ENCODE assay signal across 8 mouse cellular contexts in the genomic region with DNA sequence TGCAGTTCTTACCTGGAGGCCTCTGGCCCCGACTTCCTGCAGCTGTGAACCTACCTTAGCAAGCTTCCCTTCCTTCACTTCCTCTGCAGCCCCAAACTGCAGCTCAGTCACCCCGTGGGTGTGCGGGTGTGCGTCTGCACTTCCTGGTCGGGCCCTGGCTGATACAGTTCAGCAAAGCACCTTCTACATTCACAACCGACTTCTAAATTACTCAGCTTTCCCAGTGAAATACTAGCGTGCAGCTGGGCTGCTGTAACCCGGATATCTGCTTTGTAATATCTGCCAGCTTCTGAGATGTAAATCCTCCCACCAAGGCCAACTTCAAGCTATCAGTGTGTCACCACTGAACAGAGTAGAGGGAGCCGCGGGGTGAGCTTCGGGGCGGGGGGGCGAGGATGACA. TPM values are rescaled to one million over a fixed set of nuclear protein-coding genes. Genes with fewer than 3 reads are reported as not detected.
DNase-seq lines count a peak whose midpoint lies in the region; ATAC-seq and TF ChIP-seq lines count a peak whose summit lies in the region.

No protein-coding gene starts in this region.

- 0 out of 2 replicates have a peak overlapping the region, but pooled peaks have one; percentile 6 for H3K9ac ChIP-seq in lung, embryonic 16.5 days (ENCODE audit: low read length)
- no peak overlapping the region for H3K9ac ChIP-seq in lung, postnatal 0 days (replicated peaks; ENCODE audit: low read depth)
- H3K9ac ChIP-seq in embryonic facial prominence, embryonic 13.5 days: peak overlapping the region; percentile 55
- no peak overlapping the region for H3K9ac ChIP-seq in intestine, postnatal 0 days (ENCODE audit: low read depth, low read length)

- DNase-seq in lung, postnatal 0 days (ENCODE audit: low spot score): no peak
- no peak for DNase-seq in layer of hippocampus, postnatal 10 days (ENCODE audit: low spot score in 2 of 2)
- DNase-seq in cerebellum, postnatal 10 days: no peak
- DNase-seq in cerebellum, postnatal 25 days: no peak

- no peak overlapping the region for H3K27ac ChIP-seq in lung, embryonic 16.5 days (ENCODE audit: low read length)
- H3K27ac ChIP-seq in lung, postnatal 0 days (ENCODE audit: low read length): no peak overlapping the region
- H3K27ac ChIP-seq in embryonic facial prominence, embryonic 13.5 days: peak overlapping the region; percentile 86
- H3K27ac ChIP-seq in intestine, postnatal 0 days (ENCODE audit: low read depth, low read length): peak overlapping the region; percentile 11; the same call in 1 of the 2 replicates
- H3K27ac ChIP-seq in small intestine, adult 2 months (ENCODE audit: insufficient read depth, low read depth, low read length): peak overlapping the region; percentile 47; the same call in 1 of the 2 replicates

- no peak for TF ChIP-seq POLR2A in small intestine, adult 2 months (IDR thresholded peaks at IDR 0.05; ENCODE audit: low read depth, low read length)

- TF ChIP-seq EP300 in lung, postnatal 0 days (IDR thresholded peaks at IDR 0.05): no peak

- no peak overlapping the region for H3K4me3 ChIP-seq in lung, embryonic 16.5 days (ENCODE audit: low read length)
- no peak overlapping the region for H3K4me3 ChIP-seq in lung, postnatal 0 days (ENCODE audit: low read depth, low read length)
- H3K4me3 ChIP-seq in embryonic facial prominence, embryonic 13.5 days: no peak overlapping the region
- H3K4me3 ChIP-seq in intestine, postnatal 0 days (ENCODE audit: low read depth, low read length): no peak overlapping the region
- no peak overlapping the region for H3K4me3 ChIP-seq in small intestine, adult 2 months (ENCODE audit: low read depth, low read length)

- 66% methylated on average over 13 of the region's 13 CpGs for WGBS in lung, embryonic 16.5 days
- WGBS in lung, postnatal 0 days: 72% methylated on average over 13 of the region's 13 CpGs
- WGBS in embryonic facial prominence, embryonic 13.5 days: 69% methylated on average over 13 of the region's 13 CpGs
- WGBS in intestine, postnatal 0 days: 64% methylated on average over 13 of the region's 13 CpGs
- WGBS in small intestine, adult 2 months: 59% methylated on average over 13 of the region's 13 CpGs

- no peak for TF ChIP-seq CTCF in lung, postnatal 0 days (IDR thresholded peaks at IDR 0.05)
- no peak for TF ChIP-seq CTCF in intestine, postnatal 0 days (IDR thresholded peaks at IDR 0.05; ENCODE audit: low read depth)
- TF ChIP-seq CTCF in small intestine, adult 2 months (IDR thresholded peaks at IDR 0.05; ENCODE audit: extremely low read depth, insufficient read length, insufficient replicate concordance, low read depth, low read length): no peak

- peaks cover 26% of the 10 kb centered on the region for H3K36me3 ChIP-seq in lung, embryonic 16.5 days (ENCODE audit: control insufficient read depth, insufficient read depth, low read length)
- peaks cover 24% of the 10 kb centered on the region; the same call in 1 of the 2 replicates for H3K36me3 ChIP-seq in lung, postnatal 0 days (ENCODE audit: insufficient read depth, low read length)
- H3K36me3 ChIP-seq in embryonic facial prominence, embryonic 13.5 days: peaks cover 56% of the 10 kb centered on the region
- H3K36me3 ChIP-seq in intestine, postnatal 0 days (ENCODE audit: control insufficient read depth, insufficient read depth): peaks cover 40% of the 10 kb centered on the region
- H3K36me3 ChIP-seq in small intestine, adult 2 months (ENCODE audit: control insufficient read depth, insufficient read depth, low read length): peaks cover 28% of the 10 kb centered on the region

- no peak; the same call in 1 of the 2 replicates for ATAC-seq in lung, embryonic 16.5 days (ENCODE audit: low read depth)
- ATAC-seq in lung, postnatal 0 days: no peak
- no peak for ATAC-seq in embryonic facial prominence, embryonic 13.5 days (ENCODE audit: insufficient number of reproducible peaks, insufficient read depth, low FRiP score, low TSS enrichment, low read depth)
- ATAC-seq in intestine, postnatal 0 days: no peak

- no peaks in the 10 kb centered on the region for H3K27me3 ChIP-seq in lung, embryonic 16.5 days (ENCODE audit: control insufficient read depth, insufficient read depth, low read depth, low read length)
- no peaks in the 10 kb centered on the region for H3K27me3 ChIP-seq in lung, postnatal 0 days (replicated peaks; ENCODE audit: insufficient read depth, low read length)
- no peaks in the 10 kb centered on the region for H3K27me3 ChIP-seq in embryonic facial prominence, embryonic 13.5 days
- H3K27me3 ChIP-seq in intestine, postnatal 0 days (replicated peaks; ENCODE audit: control insufficient read depth, insufficient read depth, low read length): no peaks in the 10 kb centered on the region
- H3K27me3 ChIP-seq in small intestine, adult 2 months (ENCODE audit: control insufficient read depth, insufficient read depth, low read length): no peaks in the 10 kb centered on the region

- no peaks in the 10 kb centered on the region for H3K9me3 ChIP-seq in lung, embryonic 16.5 days (ENCODE audit: control insufficient read depth, low read length)
- no peaks in the 10 kb centered on the region for H3K9me3 ChIP-seq in lung, postnatal 0 days (ENCODE audit: low read length)
- H3K9me3 ChIP-seq in embryonic facial prominence, embryonic 13.5 days: no peaks in the 10 kb centered on the region
- H3K9me3 ChIP-seq in intestine, postnatal 0 days (ENCODE audit: control insufficient read depth): no peaks in the 10 kb centered on the region

- peaks cover 4% of the 10 kb centered on the region; the same call in 1 of the 2 replicates for H3K4me1 ChIP-seq in lung, embryonic 16.5 days (replicated peaks; ENCODE audit: control insufficient read depth, insufficient read depth, low read length)
- H3K4me1 ChIP-seq in lung, postnatal 0 days (ENCODE audit: insufficient read depth, low read depth, low read length): no peaks in the 10 kb centered on the region
- peaks cover 13% of the 10 kb centered on the region for H3K4me1 ChIP-seq in embryonic facial prominence, embryonic 13.5 days
- H3K4me1 ChIP-seq in intestine, postnatal 0 days (replicated peaks; ENCODE audit: control insufficient read depth, insufficient read depth, low read length): no peaks in the 10 kb centered on the region
- no peaks in the 10 kb centered on the region for H3K4me1 ChIP-seq in small intestine, adult 2 months (ENCODE audit: control insufficient read depth, insufficient read depth, insufficient read length, low read length)

- H3K4me2 ChIP-seq in lung, embryonic 16.5 days (ENCODE audit: low read depth, low read length): no peak overlapping the region
- no peak overlapping the region for H3K4me2 ChIP-seq in lung, postnatal 0 days (replicated peaks; ENCODE audit: low read depth, low read length)
- H3K4me2 ChIP-seq in embryonic facial prominence, embryonic 13.5 days: peak overlapping the region; percentile 16
- H3K4me2 ChIP-seq in intestine, postnatal 0 days (replicated peaks; ENCODE audit: low read depth): no peak overlapping the region

RNA-seq across cellular contexts. Expression of a gene that starts 11.2 kb away (rescaled TPM):
- polyA plus RNA-seq in lung, embryonic 16.5 days (2015; fragmentation: Nextera tagmentation; extraction: Ambion mirVana): 32.2 and 35.5 TPM in 2 replicates
- polyA plus RNA-seq in lung, postnatal 0 days (2015; fragmentation: Nextera tagmentation; extraction: Ambion mirVana): 17.5 and 20.7 TPM in 2 replicates
- 31.5 and 33.0 TPM in 2 replicates for polyA plus RNA-seq in embryonic facial prominence, embryonic 13.5 days (2015; fragmentation: Nextera tagmentation; extraction: Ambion mirVana)
- polyA plus RNA-seq in intestine, postnatal 0 days (2015; fragmentation: Nextera tagmentation; extraction: Ambion mirVana): 9.3 and 9.6 TPM in 2 replicates
- polyA plus RNA-seq in small intestine, adult 2 months (2012; rRNA removed): 5.5 and 6.2 TPM in 2 replicates
- 10 to 100 TPM; 28.4 to 33.4 TPM for total RNA-seq in layer of hippocampus, postnatal 10 days (2021)

RNA-seq across cellular contexts. Expression of a gene that starts 15.0 kb away (rescaled TPM):
- 9.7 and 9.9 TPM in 2 replicates for polyA plus RNA-seq in lung, embryonic 16.5 days (2015; fragmentation: Nextera tagmentation; extraction: Ambion mirVana)
- 6.3 and 8.3 TPM in 2 replicates for polyA plus RNA-seq in lung, postnatal 0 days (2015; fragmentation: Nextera tagmentation; extraction: Ambion mirVana)
- polyA plus RNA-seq in embryonic facial prominence, embryonic 13.5 days (2015; fragmentation: Nextera tagmentation; extraction: Ambion mirVana): 5.6 and 5.8 TPM in 2 replicates
- polyA plus RNA-seq in intestine, postnatal 0 days (2015; fragmentation: Nextera tagmentation; extraction: Ambion mirVana): 2.1 and 2.8 TPM in 2 replicates
- polyA plus RNA-seq in small intestine, adult 2 months (2012; rRNA removed): 2.0 and 2.3 TPM in 2 replicates
- 10 to 100 TPM in 1 of 2 experiments, 1 to 10 TPM in 1; 9.9 to 12.7 TPM for total RNA-seq in layer of hippocampus, postnatal 10 days (2021)

RNA-seq across cellular contexts. Expression of a gene that starts 29.1 kb away (rescaled TPM):
- 1.9 and 2.3 TPM in 2 replicates for polyA plus RNA-seq in lung, embryonic 16.5 days (2015; fragmentation: Nextera tagmentation; extraction: Ambion mirVana)
- 1.1 and 1.5 TPM in 2 replicates for polyA plus RNA-seq in lung, postnatal 0 days (2015; fragmentation: Nextera tagmentation; extraction: Ambion mirVana)
- polyA plus RNA-seq in embryonic facial prominence, embryonic 13.5 days (2015; fragmentation: Nextera tagmentation; extraction: Ambion mirVana): 3.3 and 3.9 TPM in 2 replicates
- 0.68 and 0.80 TPM in 2 replicates for polyA plus RNA-seq in intestine, postnatal 0 days (2015; fragmentation: Nextera tagmentation; extraction: Ambion mirVana)
- 1.3 and 1.8 TPM in 2 replicates for polyA plus RNA-seq in small intestine, adult 2 months (2012; rRNA removed)
- 10 to 100 TPM; 13.5 to 14.4 TPM for total RNA-seq in layer of hippocampus, postnatal 10 days (2021)

RNA-seq across cellular contexts. Expression of a gene that starts 57.7 kb away (rescaled TPM):
- polyA plus RNA-seq in lung, embryonic 16.5 days (2015; fragmentation: Nextera tagmentation; extraction: Ambion mirVana): 195 and 215 TPM in 2 replicates
- polyA plus RNA-seq in lung, postnatal 0 days (2015; fragmentation: Nextera tagmentation; extraction: Ambion mirVana): 170 and 172 TPM in 2 replicates
- 212 and 227 TPM in 2 replicates for polyA plus RNA-seq in embryonic facial prominence, embryonic 13.5 days (2015; fragmentation: Nextera tagmentation; extraction: Ambion mirVana)
- polyA plus RNA-seq in intestine, postnatal 0 days (2015; fragmentation: Nextera tagmentation; extraction: Ambion mirVana): 140 and 142 TPM in 2 replicates
- polyA plus RNA-seq in small intestine, adult 2 months (2012; rRNA removed): 16.7 and 32.0 TPM in 2 replicates
- 10 to 100 TPM; 75.7 to 79.5 TPM for total RNA-seq in layer of hippocampus, postnatal 10 days (2021)

Comparison
In these comparisons a context has a peak if more than half of its experiments do, and no peak if none do; other contexts are left out.
1. H3K9ac ChIP-seq: peak in lung, embryonic 16.5 days (single experiment) and embryonic facial prominence, embryonic 13.5 days (single experiment); none in lung, postnatal 0 days (single experiment) and intestine, postnatal 0 days (single experiment).
2. H3K27ac ChIP-seq: peak in embryonic facial prominence, embryonic 13.5 days (single experiment), intestine, postnatal 0 days (single experiment) and small intestine, adult 2 months (single experiment); none in lung, embryonic 16.5 days (single experiment) and lung, postnatal 0 days (single experiment).